Mouse (Mus musculus) cerebellum, adult 2 months (tissue): ENCODE measurements around the gene Tmem119. TPM values are rescaled to one million over a fixed set of nuclear protein-coding genes. Genes with fewer than 3 reads are reported as not detected.

Experiments used
- DNase-seq, 2 experiments: peaks; one replicate each; pipeline ENCODE4 v3.0.0; 2021
- H3K27ac ChIP-seq: fragments of 200-500 bp; 2 replicates; pipeline ENCODE4 v1.5.1; 2012; ENCODE audit warnings: low read length, control low read depth, inconsistent platforms; ENCODE audit not compliant: insufficient read depth
- H3K27me3 ChIP-seq: fragments of 200-500 bp; 2 replicates; pipeline ENCODE4 v1.6.1; 2012; ENCODE audit warnings: inconsistent platforms, mild to moderate bottlenecking, low read length, moderate library complexity; ENCODE audit not compliant: control insufficient read depth, insufficient read depth
- H3K4me1 ChIP-seq: fragments of 200-500 bp; 2 replicates; pipeline ENCODE4 v1.6.1; 2011; ENCODE audit warnings: low read length; ENCODE audit not compliant: control insufficient read depth, insufficient read depth
- H3K4me3 ChIP-seq: fragments of 200-500 bp; replicated peaks from 2 replicates; pipeline ENCODE3; 2011; ENCODE audit warnings: mild to moderate bottlenecking, low read depth, low read length, control low read depth; ENCODE audit not compliant: insufficient read depth
- CTCF ChIP-seq: fragments of 200-500 bp; IDR thresholded peaks from 2 replicates; pipeline ENCODE4 v1.5.1; 2011; ENCODE audit warnings: low read depth, mild to moderate bottlenecking, control low read depth, low read length, moderate library complexity, borderline replicate concordance; ENCODE audit not compliant: insufficient read depth
- POLR2A ChIP-seq: fragments of 200-500 bp; IDR thresholded peaks from 2 replicates; pipeline ENCODE4 v1.6.1; 2011; ENCODE audit warnings: low read length, control low read depth, borderline replicate concordance; ENCODE audit not compliant: insufficient read depth
- WGBS: fragments of 180-500 bp; shearing (Covaris S2); methylation state at CpG from one replicate; pipeline ENCODE4 v1.1.7; 2018; 5-methylcytosine and 5-hydroxymethylcytosine counted together
- polyA plus RNA-seq: library from polyadenylated mRNA; depleted of rRNA; stranded (reverse); fragments of >200 nt; gene quantifications from 2 replicates; pipeline ENCODE4 v1.2.3, GENCODE M21; 2012

The Tmem119 gene
- polyA plus RNA-seq, 1 experiment: 7.4 TPM

- H3K4me3 ChIP-seq: no peak overlapping the region
- H3K27ac ChIP-seq: no peak overlapping the region
- TF ChIP-seq POLR2A (no peak), CTCF (no peak)
- no peak for DNase-seq
- no peaks in the 10 kb centered on the region for H3K27me3 ChIP-seq
- 77% methylated on average over 9 of the region's 9 CpGs for whole genome bisulfite sequencing
- H3K4me1 ChIP-seq: no peaks in the 10 kb centered on the region
Measured at GRCm38 (mm10) chr5:113805301-113805700, 5.0 kb upstream of the Tmem119 start.

- no peak for TF ChIP-seq POLR2A
- TF ChIP-seq CTCF: no peak
- Histone ChIP-seq H3K27me3 (no peaks in the 10 kb centered on the region), H3K27ac (no peak overlapping the region), H3K4me1 (no peaks in the 10 kb centered on the region), H3K4me3 (no peak overlapping the region)
- WGBS: 62% methylated on average over 7 of the region's 7 CpGs
- no peak for DNase-seq
Measured at GRCm38 (mm10) chr5:113804395-113804966, 4.2 kb upstream of the Tmem119 start.

DNA sequence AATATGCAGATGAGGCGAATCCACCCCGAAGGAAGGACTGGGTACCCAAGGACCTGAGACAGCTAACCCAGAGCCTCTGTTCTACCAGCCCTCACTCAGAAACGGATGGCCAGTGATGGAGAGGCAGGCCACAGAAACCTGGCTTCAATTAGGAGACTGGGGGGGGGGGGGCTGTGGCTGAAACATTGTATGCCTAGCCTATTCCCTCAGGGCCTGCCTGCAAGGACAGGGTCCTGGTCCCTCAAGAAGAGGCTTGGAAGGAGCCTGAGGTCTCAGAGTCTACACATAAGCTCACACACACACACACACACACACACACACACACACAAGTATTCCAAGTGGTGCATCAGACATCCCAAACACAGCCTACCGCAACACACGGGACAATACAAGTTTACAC lies 625 bp downstream of the Tmem119 start:
- DNase-seq: no peak
- Histone ChIP-seq H3K4me3 (no peak overlapping the region), H3K27me3 (no peaks in the 10 kb centered on the region), H3K4me1 (no peaks in the 10 kb centered on the region), H3K27ac (no peak overlapping the region)
- 31% methylated on average over 5 of the region's 5 CpGs for WGBS
- TF ChIP-seq POLR2A (no peak), CTCF (no peak)

GRCm38 (mm10) chr5:113798525-113798924 lies 1.8 kb downstream of the Tmem119 start:
- TF ChIP-seq CTCF (no peak), POLR2A (no peak)
- no peaks in the 10 kb centered on the region for H3K27me3 ChIP-seq
- no peak overlapping the region for H3K4me3 ChIP-seq
- 73% methylated on average over 9 of the region's 9 CpGs for WGBS
- no peaks in the 10 kb centered on the region for H3K4me1 ChIP-seq
- DNase-seq: no peak
- no peak overlapping the region for H3K27ac ChIP-seq

DNA sequence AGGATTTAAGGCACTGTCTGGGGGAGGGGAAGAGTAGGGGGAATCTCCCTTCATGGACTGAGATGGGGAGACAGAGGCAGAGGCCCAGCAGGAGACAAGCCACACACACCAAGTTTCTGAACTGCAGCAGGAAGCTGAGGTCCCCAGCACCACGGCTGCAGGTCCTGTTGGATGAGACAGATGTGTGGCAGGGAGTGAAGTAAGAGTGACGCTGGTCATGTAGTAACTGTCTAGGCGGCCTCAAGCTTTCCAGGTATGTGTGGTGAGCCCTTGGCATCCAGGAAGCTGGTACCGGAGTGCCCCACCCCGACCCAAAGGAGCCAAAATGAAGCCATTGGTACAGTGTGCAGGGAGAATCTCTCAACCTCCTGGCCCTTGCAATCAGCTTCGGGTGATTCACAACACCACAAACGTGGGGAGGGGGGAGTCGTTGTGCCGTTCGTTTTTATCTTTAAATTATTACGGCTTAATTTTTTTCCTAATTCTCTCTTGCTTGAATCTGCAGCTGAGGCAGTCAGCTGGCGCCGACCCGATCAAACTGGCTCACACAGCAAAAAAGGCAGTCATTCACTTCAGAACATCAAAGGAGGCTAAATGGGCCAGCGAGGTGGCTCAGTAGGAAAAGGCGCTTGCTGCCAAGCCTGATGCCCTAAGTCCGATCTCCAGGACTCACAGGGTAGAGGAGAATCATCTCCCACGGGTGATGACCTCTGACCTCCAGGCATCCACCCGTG lies 3.0 kb downstream of the Tmem119 start:
- TF ChIP-seq CTCF (no peak), POLR2A (no peak)
- no peak overlapping the region for H3K27ac ChIP-seq
- WGBS: 22% methylated on average over 19 of the region's 19 CpGs

DNA sequence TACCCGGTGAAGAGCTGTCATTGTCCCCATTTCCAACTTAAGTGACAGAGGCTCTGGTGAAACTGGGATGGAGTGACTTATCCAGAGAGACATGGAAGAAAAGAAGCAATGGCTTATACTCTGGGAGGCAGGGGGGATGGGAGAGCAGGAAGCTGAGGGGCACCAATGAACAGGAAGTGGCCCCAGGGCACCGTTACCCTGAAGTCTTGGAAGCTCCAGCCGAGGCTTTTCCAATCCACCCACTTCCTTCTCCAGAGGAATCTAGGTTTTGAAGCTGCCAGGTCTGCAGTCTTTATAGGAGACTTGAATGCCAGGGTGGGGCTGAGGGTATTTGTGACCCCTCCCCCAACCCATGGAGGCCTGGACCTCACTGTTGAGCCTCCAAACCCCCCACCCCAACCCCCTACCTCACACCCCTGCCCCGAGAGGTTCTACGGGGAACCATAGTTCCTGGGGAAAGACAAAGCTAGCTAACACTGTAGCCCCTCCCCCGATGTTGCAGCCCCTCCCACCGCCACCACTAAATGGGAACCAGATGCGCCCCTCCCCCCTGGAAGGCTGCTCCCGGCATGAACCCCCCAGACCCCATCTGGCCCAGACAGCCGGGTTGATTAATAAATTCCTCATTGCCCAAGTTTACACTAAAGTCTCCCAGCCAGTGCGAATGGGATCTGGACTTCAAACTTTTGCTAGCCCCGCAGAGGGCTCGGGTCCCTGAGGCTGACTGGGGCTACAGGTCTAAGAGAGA lies 3.7 kb downstream of the Tmem119 start:
- H3K27ac ChIP-seq: no peak overlapping the region
- WGBS: 16% methylated on average over 13 of the region's 13 CpGs
- H3K4me1 ChIP-seq: no peaks in the 10 kb centered on the region
- no peak for DNase-seq
- TF ChIP-seq CTCF (no peak), POLR2A (no peak)
- H3K4me3 ChIP-seq: no peak overlapping the region
- H3K27me3 ChIP-seq: no peaks in the 10 kb centered on the region

More for the DNA sequence above, 3.0 kb downstream of the Tmem119 start:
- H3K4me3 ChIP-seq: no peak overlapping the region
- no peaks in the 10 kb centered on the region for H3K4me1 ChIP-seq
- no peaks in the 10 kb centered on the region for H3K27me3 ChIP-seq
- no peak for DNase-seq

DNA sequence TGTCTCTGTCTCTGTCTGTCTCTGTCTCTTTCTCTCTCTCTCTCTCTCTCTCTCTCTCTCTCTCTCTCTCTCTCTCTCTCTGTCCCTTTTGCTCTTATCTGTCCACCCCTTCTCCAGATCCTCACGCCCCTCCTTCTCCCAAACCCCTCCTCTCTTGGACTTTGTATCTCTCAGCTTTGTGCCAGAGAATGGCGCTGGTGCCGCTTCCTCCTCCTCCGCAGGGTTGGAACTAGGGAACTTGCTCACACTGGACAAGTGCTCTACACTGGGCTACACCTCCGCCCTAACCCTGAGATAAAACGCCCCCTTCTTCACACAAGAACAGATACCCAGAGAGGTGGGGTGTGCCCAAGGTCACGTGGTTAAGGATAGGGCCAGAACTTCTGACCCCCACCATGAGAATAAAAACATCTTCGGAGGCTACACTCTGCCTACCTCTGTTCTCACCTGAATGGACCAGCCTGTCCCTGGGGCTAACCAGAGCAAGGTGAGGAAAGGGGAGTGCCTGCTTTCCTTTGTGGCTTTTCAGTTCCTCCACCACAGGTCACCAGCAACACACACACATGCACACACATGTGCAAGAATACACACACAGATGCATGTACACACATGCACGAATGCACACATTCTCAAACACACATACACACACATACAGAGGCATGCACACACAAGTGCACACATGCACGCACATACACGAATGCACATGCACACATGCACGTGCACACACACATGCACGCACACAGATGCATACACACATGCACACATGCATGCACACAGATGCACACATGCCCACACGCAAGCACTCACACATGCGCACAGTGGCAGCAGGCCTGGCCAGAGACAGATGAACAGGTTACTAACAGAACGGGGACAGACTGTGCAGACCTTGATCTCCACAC lies 8.9 kb downstream of the Tmem119 start:
- Histone ChIP-seq H3K4me1 (no peaks in the 10 kb centered on the region), H3K27me3 (no peaks in the 10 kb centered on the region), H3K4me3 (no peak overlapping the region), H3K27ac (no peak overlapping the region)
- TF ChIP-seq CTCF (no peak), POLR2A (no peak)
- no peak for DNase-seq
- WGBS: 73% methylated on average over 16 of the region's 16 CpGs
